Mouse (Mus musculus) limb, embryonic 15.5 days (tissue): ENCODE data around the gene Ddost. TPM values are rescaled to one million over a fixed set of nuclear protein-coding genes. Genes with fewer than 3 reads are reported as not detected.

ENCODE experiments used
- ATAC-seq: fragments of 200-750 bp; cut with Nextera tagmentation; 2 replicates; pipeline ENCODE4 v1.8.0; 2017; ENCODE audit warnings: low read depth, moderate TSS enrichment; ENCODE audit not compliant: insufficient number of reproducible peaks, low FRiP score, low TSS enrichment
- H3K27ac ChIP-seq: fragments of 300-500 bp; sonication (generic); 2 replicates; pipeline ENCODE4 v1.5.1; 2015; ENCODE audit warnings: moderate library complexity, mild to moderate bottlenecking, inconsistent platforms
- H3K27me3 ChIP-seq: fragments of 300-500 bp; sonication (generic); 2 replicates; pipeline ENCODE4 v1.6.1; 2015; ENCODE audit warnings: inconsistent platforms
- H3K36me3 ChIP-seq: fragments of 300-500 bp; sonication (generic); 2 replicates; pipeline ENCODE4 v1.6.1; 2015; ENCODE audit warnings: inconsistent platforms
- H3K4me1 ChIP-seq: fragments of 300-500 bp; sonication (generic); 2 replicates; pipeline ENCODE4 v1.6.1; 2015; ENCODE audit warnings: inconsistent platforms
- H3K4me2 ChIP-seq: fragments of 300-500 bp; sonication (generic); 2 replicates; pipeline ENCODE4 v1.6.1; 2015; ENCODE audit warnings: mild to moderate bottlenecking, inconsistent platforms
- H3K4me3 ChIP-seq: fragments of 300-500 bp; sonication (generic); 2 replicates; pipeline ENCODE4 v1.5.1; 2015; ENCODE audit warnings: mild to moderate bottlenecking, inconsistent platforms
- H3K9ac ChIP-seq: fragments of 300-500 bp; sonication (generic); 2 replicates; pipeline ENCODE4 v1.6.1; 2015; ENCODE audit warnings: inconsistent platforms
- H3K9me3 ChIP-seq: fragments of 300-500 bp; sonication (generic); 2 replicates; pipeline ENCODE4 v1.6.1; 2016; ENCODE audit warnings: inconsistent platforms
- WGBS: fragments of 180-500 bp; shearing (Covaris S2); methylation state at CpG from one replicate; pipeline ENCODE4 v1.1.7; 2015; 5-methylcytosine and 5-hydroxymethylcytosine counted together
- microRNA-seq: library from miRNA; unstranded; fragments of <30 nt; microRNA quantifications from one replicate; pipeline ENCODE4, GENCODE M21; 2016
- polyA plus RNA-seq: library from polyadenylated mRNA; unstranded; fragments of >200 nt; fragmentation: Nextera tagmentation; extraction: Ambion mirVana; gene quantifications from 2 replicates; pipeline ENCODE4 v1.2.1, GENCODE M21; 2015

Gene Ddost
- polyA plus RNA-seq, 1 experiment from 2014 or later, result 395 TPM

DNA sequence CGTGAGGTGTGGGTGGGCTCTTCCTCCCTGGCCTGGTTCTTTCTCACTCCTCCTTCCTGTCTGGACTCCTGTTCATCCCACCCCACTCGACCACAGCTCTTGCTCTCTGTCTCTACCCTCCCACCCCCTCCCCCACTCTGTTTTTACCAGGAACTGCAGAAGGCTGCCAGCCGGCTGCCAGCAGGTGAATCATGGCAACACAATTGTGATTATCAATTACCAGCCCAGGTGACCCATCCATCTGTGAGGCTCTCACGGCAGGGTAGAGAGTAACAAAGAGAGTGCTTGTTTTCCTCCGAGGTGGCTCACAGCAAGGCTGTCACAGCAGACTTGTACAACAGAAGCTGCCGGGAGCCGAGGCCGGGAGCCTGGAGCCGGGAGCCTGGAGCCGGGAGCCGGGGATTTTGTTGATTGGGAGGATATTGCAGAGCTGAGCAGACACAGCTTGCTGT lies 56.9 kb downstream of the Ddost start:
- H3K9me3 ChIP-seq, result no peaks in the 10 kb centered on the region
- no peak overlapping the region for H3K27ac ChIP-seq
- H3K4me1 ChIP-seq, result no peaks in the 10 kb centered on the region
- H3K27me3 ChIP-seq, result 0 out of 2 replicates have a peak, but pooled peaks cover 22% of the 10 kb centered on the region
- H3K36me3 ChIP-seq, result no peaks in the 10 kb centered on the region
- no peak for ATAC-seq
- H3K4me3 ChIP-seq, result no peak overlapping the region
- 11% methylated on average over 11 of the region's 11 CpGs for WGBS
- H3K9ac ChIP-seq, result no peak overlapping the region
- H3K4me2 ChIP-seq, result no peak overlapping the region

Small RNA genes lying within 50 kb of the gene (microRNA-seq; reads per million reads assigned to microRNA genes)
- not detected for gene Gm27646
- gene Mir7019, result 0.82 reads per million

Other genes starting within 250 kb of the Ddost start
- 155 and 164 TPM in 2 replicates for gene Hp1bp3, start 88.4 kb upstream of the Ddost start, polyA plus RNA-seq
- gene Sh2d5, start 54.3 kb upstream of the Ddost start, polyA plus RNA-seq, result 0.27 and 0.40 TPM in 2 replicates
- 1.4 and 1.9 TPM in 2 replicates for gene Kif17, start 54.3 kb upstream of the Ddost start, polyA plus RNA-seq
- 50.7 and 54.0 TPM in 2 replicates for gene Pink1, start 21.6 kb downstream of the Ddost start, polyA plus RNA-seq
- gene Cda, start 63.3 kb downstream of the Ddost start, polyA plus RNA-seq, result 7.0 TPM in 2 replicates
- 0.09 and 0.12 TPM in 2 replicates for gene Fam43b, start 91.8 kb downstream of the Ddost start, polyA plus RNA-seq
- 16.8 and 17.7 TPM in 2 replicates for gene Mul1, start 129.9 kb downstream of the Ddost start, polyA plus RNA-seq
- gene Camk2n1, start 149.6 kb downstream of the Ddost start, polyA plus RNA-seq, result 1.7 and 2.2 TPM in 2 replicates